Mouse (Mus musculus) small intestine, adult 2 months (tissue): Measurements from ENCODE around the gene Klk1b4. TPM values are rescaled to one million over a fixed set of nuclear protein-coding genes. Genes with fewer than 3 reads are reported as not detected.

ENCODE experiments used
- H3K27ac ChIP-seq: fragments of 200-500 bp; 2 replicates; pipeline ENCODE4 v1.5.1; 2012; ENCODE audit warnings: low read depth, low read length, control low read depth, inconsistent platforms; ENCODE audit not compliant: insufficient read depth
- H3K27me3 ChIP-seq: fragments of 200-500 bp; 2 replicates; pipeline ENCODE4 v1.6.1; 2012; ENCODE audit warnings: mild to moderate bottlenecking, moderate library complexity, low read length, inconsistent platforms; ENCODE audit not compliant: control insufficient read depth, insufficient read depth
- H3K36me3 ChIP-seq: fragments of 200-500 bp; 2 replicates; pipeline ENCODE4 v1.6.1; 2012; ENCODE audit warnings: mild to moderate bottlenecking, low read length, control low read depth, inconsistent platforms; ENCODE audit not compliant: control insufficient read depth, insufficient read depth
- H3K4me1 ChIP-seq: fragments of 200-500 bp; 2 replicates; pipeline ENCODE4 v1.6.1; 2012; ENCODE audit warnings: low read length, inconsistent platforms, mixed read lengths; ENCODE audit not compliant: control insufficient read depth, insufficient read depth, insufficient read length
- H3K4me3 ChIP-seq: fragments of 200-500 bp; 2 replicates; pipeline ENCODE4 v1.5.1; 2012; ENCODE audit warnings: low read depth, mild to moderate bottlenecking, control low read depth, inconsistent platforms, low read length, moderate library complexity
- CTCF ChIP-seq: fragments of 200-500 bp; IDR thresholded peaks from 2 replicates; pipeline ENCODE4 v1.5.1; 2012; ENCODE audit warnings: low read depth, mild to moderate bottlenecking, control low read depth, inconsistent platforms, low read length, moderate library complexity, mixed read lengths; ENCODE audit not compliant: insufficient replicate concordance, insufficient read length; ENCODE audit errors: extremely low read depth
- POLR2A ChIP-seq: fragments of 200-500 bp; IDR thresholded peaks from 2 replicates; pipeline ENCODE4 v1.6.1; 2012; ENCODE audit warnings: low read depth, mild to moderate bottlenecking, control low read depth, inconsistent platforms, low read length, moderate library complexity
- whole genome bisulfite sequencing: fragments of 180-500 bp; shearing (Covaris S2); methylation state at CpG from one replicate; pipeline ENCODE4 v1.1.7; 2018; 5-methylcytosine and 5-hydroxymethylcytosine counted together
- polyA plus RNA-seq: library from polyadenylated mRNA; depleted of rRNA; stranded (reverse); fragments of >200 nt; gene quantifications from 2 replicates; pipeline ENCODE4 v1.2.3, GENCODE M21; 2012; rRNA removed

The Klk1b4 gene
- polyA plus RNA-seq, 1 experiment, result not detected

DNA sequence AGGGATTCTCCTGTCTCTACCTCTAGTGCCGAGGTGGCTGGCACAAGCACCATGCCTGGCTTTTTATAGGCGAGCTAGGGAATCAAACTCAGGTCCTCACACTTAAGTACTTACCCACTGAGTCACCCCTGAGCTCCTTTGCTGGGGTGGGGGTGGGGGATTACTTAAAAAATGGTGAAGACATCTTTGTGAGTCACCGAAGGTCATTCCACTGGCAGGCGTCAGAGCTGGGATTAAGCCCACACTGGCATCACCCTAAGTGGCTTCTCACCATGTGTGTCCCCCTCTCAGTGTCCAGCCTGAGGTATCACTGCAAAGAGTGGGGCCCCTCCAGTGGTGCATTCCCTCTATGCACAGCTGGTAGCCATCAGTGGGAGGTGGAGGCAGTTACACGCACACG is 53.2 kb downstream of the Klk1b4 start:
- no peaks in the 10 kb centered on the region for H3K4me1 ChIP-seq
- WGBS, result 62% methylated on average over 6 of the region's 6 CpGs
- no peak for TF ChIP-seq POLR2A
- TF ChIP-seq CTCF, result no peak
- H3K36me3 ChIP-seq, result no peaks in the 10 kb centered on the region
- no peaks in the 10 kb centered on the region; the same call in 1 of the 2 replicates for H3K27me3 ChIP-seq
- H3K4me3 ChIP-seq, result no peak overlapping the region
- H3K27ac ChIP-seq, result no peak overlapping the region

GRCm38 (mm10) chr7:44261147-44261546 is 53.9 kb downstream of the Klk1b4 start, which contains the start of gene Gm15517:
TSS of gene Gm15517 (plus strand) at chr7:44261447.
- Histone ChIP-seq H3K4me3 (no peak within 1 kb of the TSS), H3K36me3 (no peaks in the 10 kb centered on the region), H3K27ac (no peak within 1 kb of the TSS), H3K27me3 (no peaks in the 10 kb centered on the region; the same call in 1 of the 2 replicates), H3K4me1 (no peaks in the 10 kb centered on the region)
- 65% methylated on average over 5 of the region's 5 CpGs for WGBS
- TF ChIP-seq POLR2A, result no peak
- TF ChIP-seq CTCF, result no peak

Other genes starting within 250 kb of the Klk1b4 start
- not detected in 2 replicates for gene Klk1b1, start 240.7 kb upstream of the Klk1b4 start, polyA plus RNA-seq
- not detected in 2 replicates for gene Klk1b9, start 231.4 kb upstream of the Klk1b4 start, polyA plus RNA-seq
- 8.5 TPM in 1 of 2 replicates, not detected in the other for gene Klk1b11, start 211.6 kb upstream of the Klk1b4 start, polyA plus RNA-seq
- gene Klk1b26, start 195.3 kb upstream of the Klk1b4 start, polyA plus RNA-seq, result 0.13 TPM in 1 of 2 replicates, not detected in the other
- 0.52 and 0.65 TPM in 2 replicates for gene Klk1b27, start 155.1 kb upstream of the Klk1b4 start, polyA plus RNA-seq
- gene Klk1b21, start 105.1 kb upstream of the Klk1b4 start, polyA plus RNA-seq, result not detected in 2 replicates
- not detected in 2 replicates for gene Klk1b22, start 94.8 kb upstream of the Klk1b4 start, polyA plus RNA-seq
- not detected in 2 replicates for gene Klk1b16, start 70.7 kb upstream of the Klk1b4 start, polyA plus RNA-seq
- gene Klk1b24, start 19.2 kb upstream of the Klk1b4 start, polyA plus RNA-seq, result 1.9 TPM in 1 of 2 replicates, not detected in the other
- gene Klk1b3, start 9.2 kb upstream of the Klk1b4 start, polyA plus RNA-seq, result 0.19 and 4.6 TPM in 2 replicates
- 0.28 and 19.2 TPM in 2 replicates for gene Klk1b5, start 8.5 kb downstream of the Klk1b4 start, polyA plus RNA-seq
- gene Klk1, start 17.9 kb downstream of the Klk1b4 start, polyA plus RNA-seq, result 153 and 2,676 TPM in 2 replicates
- gene Gm36864, start 28.7 kb downstream of the Klk1b4 start, polyA plus RNA-seq, result not detected in 2 replicates
- gene 1700028J19Rik, start 39.3 kb downstream of the Klk1b4 start, polyA plus RNA-seq, result 0.77 and 1.9 TPM in 2 replicates
- gene 2410002F23Rik, start 39.3 kb downstream of the Klk1b4 start, polyA plus RNA-seq, result 43.4 and 66.3 TPM in 2 replicates
- not detected in 2 replicates for gene Acp4, start 49.9 kb downstream of the Klk1b4 start, polyA plus RNA-seq
- gene Gm15517, start 54.0 kb downstream of the Klk1b4 start, polyA plus RNA-seq, result not detected in 2 replicates
- gene Clec11a, start 99.5 kb downstream of the Klk1b4 start, polyA plus RNA-seq, result 0.82 and 1.3 TPM in 2 replicates
- gene Shank1, start 102.8 kb downstream of the Klk1b4 start, polyA plus RNA-seq, result 0.81 and 2.1 TPM in 2 replicates
- gene Syt3, start 176.7 kb downstream of the Klk1b4 start, polyA plus RNA-seq, result 1.1 and 1.8 TPM in 2 replicates
- gene 1700008O03Rik, start 178.4 kb downstream of the Klk1b4 start, polyA plus RNA-seq, result 0.43 TPM in 1 of 2 replicates, not detected in the other
- 1.1 TPM in 2 replicates for gene Lrrc4b, start 221.6 kb downstream of the Klk1b4 start, polyA plus RNA-seq